Mouse (Mus musculus) kidney, embryonic 15.5 days (tissue): Measurements from ENCODE around the gene Plg. TPM values are rescaled to one million over a fixed set of nuclear protein-coding genes. Genes with fewer than 3 reads are reported as not detected.

Experiments used
- ATAC-seq: fragments of 200-750 bp; cut with Nextera tagmentation; replicated peaks from 2 replicates; pipeline ENCODE4 v1.8.0; 2017; ENCODE audit warnings: moderate TSS enrichment; ENCODE audit not compliant: low FRiP score
- H3K27ac ChIP-seq: fragments of 300-500 bp; sonication (generic); 2 replicates; pipeline ENCODE4 v1.5.1; 2015; ENCODE audit warnings: mild to moderate bottlenecking, inconsistent platforms
- H3K27me3 ChIP-seq: fragments of 300-500 bp; sonication (generic); 2 replicates; pipeline ENCODE4 v1.6.1; 2015; ENCODE audit warnings: inconsistent platforms
- H3K36me3 ChIP-seq: fragments of 300-500 bp; sonication (generic); 2 replicates; pipeline ENCODE4 v1.6.1; 2015; ENCODE audit warnings: inconsistent platforms
- H3K4me1 ChIP-seq: fragments of 300-500 bp; sonication (generic); 2 replicates; pipeline ENCODE4 v1.6.1; 2015; ENCODE audit warnings: inconsistent platforms
- H3K4me2 ChIP-seq: fragments of 300-500 bp; sonication (generic); 2 replicates; pipeline ENCODE4 v1.6.1; 2015; ENCODE audit warnings: moderate library complexity, mild to moderate bottlenecking, inconsistent platforms
- H3K4me3 ChIP-seq: fragments of 300-500 bp; sonication (generic); replicated peaks from 2 replicates; pipeline ENCODE4 v1.5.1; 2015; ENCODE audit warnings: mild to moderate bottlenecking, inconsistent platforms
- H3K9ac ChIP-seq: fragments of 300-500 bp; sonication (generic); 2 replicates; pipeline ENCODE4 v1.6.1; 2015; ENCODE audit warnings: mild to moderate bottlenecking, inconsistent platforms
- H3K9me3 ChIP-seq: fragments of 300-500 bp; sonication (generic); replicated peaks from 2 replicates; pipeline ENCODE4 v1.6.1; 2016; ENCODE audit warnings: inconsistent platforms
- WGBS: fragments of 180-500 bp; shearing (Covaris S2); methylation state at CpG from one replicate; pipeline ENCODE4 v1.1.7; 2015; ENCODE audit warnings: mixed read lengths; 5-methylcytosine and 5-hydroxymethylcytosine counted together
- polyA plus RNA-seq: library from polyadenylated mRNA; unstranded; fragments of >200 nt; fragmentation: Nextera tagmentation; extraction: Ambion mirVana; gene quantifications from 2 replicates; pipeline ENCODE4 v1.2.1, GENCODE M21; 2015

The Plg gene
- polyA plus RNA-seq, 1 experiment from 2014 or later: 3.6 TPM

DNA sequence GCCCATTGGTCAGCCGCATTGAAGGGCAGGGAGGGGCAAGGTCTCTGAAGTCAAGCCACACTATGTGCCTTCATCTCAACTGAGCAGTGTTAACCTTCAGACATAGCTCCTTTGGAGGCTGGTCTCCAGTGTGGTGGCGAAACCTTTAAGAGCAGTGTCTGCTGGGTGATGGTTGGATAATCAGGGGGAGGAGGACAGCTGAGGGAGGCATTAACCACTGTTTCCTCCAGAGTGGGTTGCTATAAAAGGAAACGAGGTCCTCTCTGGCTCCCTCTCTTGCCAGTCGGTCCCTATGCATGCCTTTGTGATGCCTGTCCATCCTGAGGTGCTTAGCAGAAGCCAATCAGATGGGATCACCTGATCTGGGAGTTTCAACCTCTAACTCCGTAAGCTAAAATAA lies 90.3 kb downstream of the Plg start:
- no peaks in the 10 kb centered on the region for H3K4me1 ChIP-seq
- H3K9ac ChIP-seq: no peak overlapping the region
- no peak overlapping the region for H3K4me3 ChIP-seq
- no peaks in the 10 kb centered on the region for H3K9me3 ChIP-seq
- no peak overlapping the region for H3K4me2 ChIP-seq
- H3K36me3 ChIP-seq: no peaks in the 10 kb centered on the region
- no peak overlapping the region for H3K27ac ChIP-seq
- H3K27me3 ChIP-seq: no peaks in the 10 kb centered on the region
- WGBS: 72% methylated on average over 5 of the region's 5 CpGs
- no peak for ATAC-seq

Other genes starting within 250 kb of the Plg start
- 46.9 and 50.2 TPM in 2 replicates for gene Map3k4, start 59.8 kb upstream of the Plg start, polyA plus RNA-seq
- 0.62 and 1.00 TPM in 2 replicates for gene Slc22a3, start 129.1 kb downstream of the Plg start, polyA plus RNA-seq
- gene Slc22a2, start 205.5 kb downstream of the Plg start, polyA plus RNA-seq: 9.6 and 10.3 TPM in 2 replicates